Mouse (Mus musculus) erythroblast, embryonic 14.5 days (primary cell): ENCODE measurements at regions not wholly inside any gene's neighbourhood (a gene's known extent, or its start where the extent isn't known, plus 50 kb on each side); places are given as distances from the start of the nearest gene placed in this dataset.

ENCODE experiments used
- H3K27me3 ChIP-seq: 2 replicates; pipeline ENCODE4 v1.6.1; 2012; ENCODE audit warnings: inconsistent platforms; ENCODE audit not compliant: control insufficient read depth
- H3K36me3 ChIP-seq: 2 replicates; pipeline ENCODE4 v1.6.1; 2012; ENCODE audit warnings: mild to moderate bottlenecking, inconsistent platforms; ENCODE audit not compliant: control insufficient read depth
- H3K4me1 ChIP-seq: 2 replicates; pipeline ENCODE4 v1.6.1; 2012; ENCODE audit warnings: inconsistent platforms; ENCODE audit not compliant: control insufficient read depth
- H3K4me3 ChIP-seq: replicated peaks from 2 replicates; pipeline ENCODE3; 2012; ENCODE audit warnings: moderate library complexity, mild to moderate bottlenecking, inconsistent platforms
- H3K9me3 ChIP-seq: 2 replicates; pipeline ENCODE4 v1.6.1; 2012; ENCODE audit warnings: low read length, inconsistent platforms, mixed read lengths; ENCODE audit not compliant: control insufficient read depth
- GATA1 ChIP-seq: IDR thresholded peaks from 2 replicates; pipeline ENCODE4 v1.6.1; 2012; ENCODE audit warnings: low read length, inconsistent platforms, mixed read lengths
- TAL1 ChIP-seq: IDR thresholded peaks from 3 replicates; pipeline ENCODE4 v1.6.1; 2012; ENCODE audit warnings: low read length, inconsistent platforms, mixed read lengths

- H3K36me3 ChIP-seq, result no peaks in the 10 kb centered on the region; the same call in 1 of the 2 replicates
- H3K27me3 ChIP-seq, result peaks cover 9% of the 10 kb centered on the region
Observed at GRCm38 (mm10) chr10:43707821-43708373, 129.8 kb downstream of the Cd24a start.

GRCm38 (mm10) chr10:43709278-43710033 is 131.4 kb downstream of the Cd24a start:
- TF ChIP-seq GATA1 (no peak), TAL1 (no peak)
- Histone ChIP-seq H3K4me3 (no peak overlapping the region), H3K4me1 (peaks cover 52% of the 10 kb centered on the region), H3K9me3 (no peaks in the 10 kb centered on the region), H3K27me3 (peaks cover 9% of the 10 kb centered on the region), H3K36me3 (no peaks in the 10 kb centered on the region; the same call in 1 of the 2 replicates)

More at GRCm38 (mm10) chr10:43707821-43708373, 129.8 kb downstream of the Cd24a start:
- peaks cover 50% of the 10 kb centered on the region for H3K4me1 ChIP-seq
- H3K4me3 ChIP-seq, result no peak overlapping the region
- no peaks in the 10 kb centered on the region for H3K9me3 ChIP-seq
- TF ChIP-seq TAL1 (no peak), GATA1 (no peak)

- Histone ChIP-seq H3K4me3 (no peak overlapping the region), H3K9me3 (no peaks in the 10 kb centered on the region), H3K4me1 (peaks cover 50% of the 10 kb centered on the region), H3K27me3 (peaks cover 9% of the 10 kb centered on the region), H3K36me3 (no peaks in the 10 kb centered on the region; the same call in 1 of the 2 replicates)
- TF ChIP-seq TAL1 (no peak), GATA1 (no peak)
Observed at GRCm38 (mm10) chr10:43710186-43710885, 132.3 kb downstream of the Cd24a start.

- peaks cover 9% of the 10 kb centered on the region for H3K27me3 ChIP-seq
- H3K36me3 ChIP-seq, result no peaks in the 10 kb centered on the region; the same call in 1 of the 2 replicates
- H3K9me3 ChIP-seq, result no peaks in the 10 kb centered on the region
- H3K4me3 ChIP-seq, result no peak overlapping the region
- peaks cover 46% of the 10 kb centered on the region for H3K4me1 ChIP-seq
- TF ChIP-seq TAL1 (no peak), GATA1 (no peak)
Observed at GRCm38 (mm10) chr10:43710886-43711256, 132.8 kb downstream of the Cd24a start.

- H3K4me3 ChIP-seq, result no peak overlapping the region
- H3K9me3 ChIP-seq, result peaks cover 4% of the 10 kb centered on the region
- H3K27me3 ChIP-seq, result no peaks in the 10 kb centered on the region
- H3K36me3 ChIP-seq, result no peaks in the 10 kb centered on the region; the same call in 1 of the 2 replicates
- TF ChIP-seq TAL1 (no peak), GATA1 (no peak)
- H3K4me1 ChIP-seq, result peaks cover 32% of the 10 kb centered on the region
Observed at GRCm38 (mm10) chr10:43712657-43713056, 134.6 kb downstream of the Cd24a start.

GRCm38 (mm10) chr10:43718768-43719167 is 140.7 kb downstream of the Cd24a start:
- Histone ChIP-seq H3K9me3 (peaks cover 4% of the 10 kb centered on the region), H3K4me1 (peaks cover 20% of the 10 kb centered on the region), H3K4me3 (no peak overlapping the region), H3K36me3 (no peaks in the 10 kb centered on the region), H3K27me3 (peaks cover 26% of the 10 kb centered on the region)
- TF ChIP-seq TAL1, result no peak
- TF ChIP-seq GATA1, result no peak

GRCm38 (mm10) chr10:43721356-43721755 is 143.3 kb downstream of the Cd24a start:
- peaks cover 44% of the 10 kb centered on the region for H3K27me3 ChIP-seq
- H3K4me3 ChIP-seq, result no peak overlapping the region
- H3K36me3 ChIP-seq, result no peaks in the 10 kb centered on the region
- peaks cover 19% of the 10 kb centered on the region for H3K4me1 ChIP-seq
- TF ChIP-seq TAL1 (no peak), GATA1 (no peak)
- H3K9me3 ChIP-seq, result peaks cover 4% of the 10 kb centered on the region

- peaks cover 44% of the 10 kb centered on the region for H3K27me3 ChIP-seq
- H3K4me1 ChIP-seq, result peaks cover 19% of the 10 kb centered on the region
- H3K9me3 ChIP-seq, result peaks cover 4% of the 10 kb centered on the region
- no peaks in the 10 kb centered on the region for H3K36me3 ChIP-seq
- H3K4me3 ChIP-seq, result no peak overlapping the region
- no peak for TF ChIP-seq TAL1
- no peak for TF ChIP-seq GATA1
Observed at GRCm38 (mm10) chr10:43722164-43722563, 144.1 kb downstream of the Cd24a start.
